Mouse (Mus musculus) stomach, postnatal 0 days (tissue): ENCODE measurements at regions not wholly inside any gene's neighbourhood (a gene's known extent, or its start where the extent isn't known, plus 50 kb on each side); places are given as distances from the start of the nearest gene placed in this dataset.

ENCODE experiments used
- CTCF ChIP-seq: IDR thresholded peaks from 2 replicates; pipeline ENCODE4 v1.5.1; 2016; ENCODE audit warnings: antibody characterized with exemption, low read depth, mild to moderate bottlenecking, moderate library complexity
- EP300 ChIP-seq: optimal IDR thresholded peaks from 2 replicates; pipeline ENCODE3; 2016; ENCODE audit warnings: antibody characterized with exemption

GRCm38 (mm10) chr10:111574231-111574630 lies 68.1 kb downstream of the Phlda1 start:
- no peak for TF ChIP-seq EP300
- TF ChIP-seq CTCF: no peak
